In genomic region chr4:119028208-119028821, GRCm38 (mm10) we compare ENCODE assay signal across 9 mouse cellular contexts.
DNase-seq lines count a peak whose midpoint lies in the region; ATAC-seq and TF ChIP-seq lines count a peak whose summit lies in the region.
"Had no signal": no experiment of that assay in that cellular context is flagged by ENCODE, and none has a peak within 500 bp of the region (broad histone marks: within the 10 kb centered on the region; RNA-seq: fewer than 3 reads in every experiment).

No protein-coding gene starts in this region.

- H3K4me3 ChIP-seq in G1E (ENCODE audit: low read depth, low read length): peak overlapping the region; percentile 4; the same call in 1 of the 2 replicates
- peak overlapping the region; percentile 25 for H3K4me3 ChIP-seq in liver, embryonic 12.5 days
- H3K4me3 ChIP-seq: neural tube, embryonic 12.5 days had no signal

- peaks cover 48% of the 10 kb centered on the region for H3K4me1 ChIP-seq in G1E (ENCODE audit: insufficient read depth, low read depth, low read length)
- peaks cover 82% of the 10 kb centered on the region for H3K4me1 ChIP-seq in liver, embryonic 12.5 days

- peak overlapping the region; percentile 100 for H3K27ac ChIP-seq in liver, embryonic 12.5 days
- H3K27ac ChIP-seq: neural tube, embryonic 12.5 days had no signal

- H3K27me3 ChIP-seq in G1E (ENCODE audit: insufficient read depth, low read length): peaks cover 40% of the 10 kb centered on the region
- H3K27me3 ChIP-seq in liver, embryonic 12.5 days (replicated peaks): peaks cover 29% of the 10 kb centered on the region
- H3K27me3 ChIP-seq: neural tube, embryonic 12.5 days had no signal

- H3K4me2 ChIP-seq in liver, embryonic 12.5 days: peak overlapping the region; percentile 62
- H3K4me2 ChIP-seq: neural tube, embryonic 12.5 days had no signal

- WGBS in liver, embryonic 12.5 days (ENCODE audit: insufficient replicate concordance): 41% methylated on average over 8 of the region's 8 CpGs

- DNase-seq in kidney, adult 18-20 months: peak; percentile 23
- DNase-seq in kidney, adult 8-10 months: no peak
- peak; percentile 40 for DNase-seq in G1E (ENCODE audit: low spot score)
- DNase-seq in embryo, embryonic 10.5 days (ENCODE audit: low spot score): peak; percentile 57
- DNase-seq in layer of hippocampus, adult 9-11 months: no peak
- no peak for DNase-seq in cerebellum, postnatal 36 days
- no peak for DNase-seq in cerebellum, adult 9-10 months

- H3K9me3 ChIP-seq in G1E (replicated peaks): no peaks in the 10 kb centered on the region
- no peaks in the 10 kb centered on the region for H3K9me3 ChIP-seq in liver, embryonic 12.5 days (replicated peaks)
- H3K9me3 ChIP-seq: neural tube, embryonic 12.5 days had no signal

- no peaks in the 10 kb centered on the region for H3K36me3 ChIP-seq in G1E (replicated peaks)
- H3K36me3 ChIP-seq in liver, embryonic 12.5 days: no peaks in the 10 kb centered on the region
- H3K36me3 ChIP-seq: neural tube, embryonic 12.5 days had no signal

- no peak for TF ChIP-seq CTCF in G1E (IDR thresholded peaks at IDR 0.05; ENCODE audit: low read depth, low read length)

- peak overlapping the region; percentile 63 for H3K9ac ChIP-seq in liver, embryonic 12.5 days
- H3K9ac ChIP-seq: neural tube, embryonic 12.5 days had no signal

- ATAC-seq in G1E (ENCODE audit: extremely low read depth, insufficient number of reproducible peaks, low FRiP score, poor library complexity, severe bottlenecking): peak; percentile 63
- peak; percentile 96 for ATAC-seq in liver, embryonic 12.5 days

Comparison
In these comparisons a context has a peak if more than half of its experiments do, and no peak if none do; other contexts are left out.
1. DNase-seq: peak in kidney, adult 18-20 months (single experiment), G1E (single experiment) and embryo, embryonic 10.5 days (single experiment); none in kidney, adult 8-10 months (0 of 2), layer of hippocampus, adult 9-11 months (single experiment), cerebellum, postnatal 36 days (0 of 2) and cerebellum, adult 9-10 months (single experiment).